Mouse (Mus musculus) liver, adult 2 months (tissue): ENCODE measurements at regions not wholly inside any gene's neighbourhood (a gene's known extent, or its start where the extent isn't known, plus 50 kb on each side); places are given as distances from the start of the nearest gene placed in this dataset.

ENCODE experiments used
- DNase-seq: peaks from one replicate; pipeline ENCODE4 v3.0.0-alpha.2; 2011; ENCODE audit warnings: low read depth, low spot score; ENCODE audit errors: extremely low read depth
- H3K27ac ChIP-seq: fragments of 200-500 bp; replicated peaks from 2 replicates; pipeline ENCODE4 v1.5.1; 2012; ENCODE audit warnings: low read depth, mild to moderate bottlenecking, control low read depth, inconsistent platforms, low read length; ENCODE audit not compliant: insufficient read depth
- H3K27me3 ChIP-seq: fragments of 200-500 bp; 2 replicates; pipeline ENCODE4 v1.6.1; 2012; ENCODE audit warnings: mild to moderate bottlenecking, moderate library complexity, low read length, inconsistent platforms; ENCODE audit not compliant: control insufficient read depth, insufficient read depth
- H3K36me3 ChIP-seq: fragments of 200-500 bp; 2 replicates; pipeline ENCODE4 v1.6.1; 2012; ENCODE audit warnings: low read length, inconsistent platforms; ENCODE audit not compliant: control insufficient read depth, insufficient read depth
- H3K4me1 ChIP-seq: fragments of 200-500 bp; 2 replicates; pipeline ENCODE4 v1.6.1; 2011; ENCODE audit warnings: low read length; ENCODE audit not compliant: control insufficient read depth, insufficient read depth
- H3K4me3 ChIP-seq: fragments of 200-500 bp; 2 replicates; pipeline ENCODE4 v1.5.1; 2011; ENCODE audit warnings: low read depth, mild to moderate bottlenecking, control low read depth, low read length, moderate library complexity; ENCODE audit not compliant: insufficient read depth
- H3K79me2 ChIP-seq: fragments of 200-500 bp; 2 replicates; pipeline ENCODE4 v1.6.1; 2012; ENCODE audit warnings: inconsistent platforms, mild to moderate bottlenecking, low read length, moderate library complexity; ENCODE audit not compliant: control insufficient read depth, insufficient read depth
- H3K9ac ChIP-seq: fragments of 200-500 bp; 2 replicates; pipeline ENCODE4 v1.6.1; 2012; ENCODE audit warnings: low read depth, mild to moderate bottlenecking, control low read depth, inconsistent platforms, low read length
- CTCF ChIP-seq: fragments of 200-500 bp; IDR thresholded peaks from 2 replicates; pipeline ENCODE4 v1.5.1; 2011; ENCODE audit warnings: low read depth, low read length, control low read depth
- POLR2A ChIP-seq: fragments of 200-500 bp; IDR thresholded peaks from 2 replicates; pipeline ENCODE4 v1.6.1; 2011; ENCODE audit warnings: low read length, control low read depth; ENCODE audit not compliant: insufficient read depth; ENCODE audit errors: extremely low read depth
- WGBS: fragments of 180-500 bp; shearing (Covaris S2); methylation state at CpG from one replicate; pipeline ENCODE4 v1.1.7; 2018; 5-methylcytosine and 5-hydroxymethylcytosine counted together

GRCm38 (mm10) chr13:93243076-93243475, 50.9 kb upstream of the Tent2 start:
- H3K36me3 ChIP-seq, result no peaks in the 10 kb centered on the region
- peak overlapping the region; percentile 26; the same call in 1 of the 2 replicates for H3K4me3 ChIP-seq
- H3K27ac ChIP-seq, result peak overlapping the region; percentile 57
- WGBS, result 36% methylated on average over 2 of the region's 2 CpGs
- peaks cover 3% of the 10 kb centered on the region; the same call in 1 of the 2 replicates for H3K4me1 ChIP-seq
- DNase-seq, result peak; percentile 93
- no peaks in the 10 kb centered on the region for H3K79me2 ChIP-seq
- no peaks in the 10 kb centered on the region for H3K27me3 ChIP-seq
- H3K9ac ChIP-seq, result peak overlapping the region; percentile 50; the same call in 1 of the 2 replicates
- peak; percentile 68 for TF ChIP-seq CTCF
- TF ChIP-seq POLR2A, result no peak

GRCm38 (mm10) chr13:93248711-93249110, 50.7 kb upstream of the Homer1 start:
- H3K4me1 ChIP-seq, result no peaks in the 10 kb centered on the region
- DNase-seq, result no peak
- H3K27me3 ChIP-seq, result no peaks in the 10 kb centered on the region
- WGBS, result 81% methylated on average over 4 of the region's 4 CpGs
- no peak overlapping the region for H3K4me3 ChIP-seq
- no peaks in the 10 kb centered on the region for H3K36me3 ChIP-seq
- no peaks in the 10 kb centered on the region for H3K79me2 ChIP-seq
- TF ChIP-seq POLR2A, result no peak
- TF ChIP-seq CTCF, result no peak
- no peak overlapping the region for H3K9ac ChIP-seq
- H3K27ac ChIP-seq, result no peak overlapping the region
